8 mouse cellular contexts compared by ENCODE assay signal in the genomic region with DNA sequence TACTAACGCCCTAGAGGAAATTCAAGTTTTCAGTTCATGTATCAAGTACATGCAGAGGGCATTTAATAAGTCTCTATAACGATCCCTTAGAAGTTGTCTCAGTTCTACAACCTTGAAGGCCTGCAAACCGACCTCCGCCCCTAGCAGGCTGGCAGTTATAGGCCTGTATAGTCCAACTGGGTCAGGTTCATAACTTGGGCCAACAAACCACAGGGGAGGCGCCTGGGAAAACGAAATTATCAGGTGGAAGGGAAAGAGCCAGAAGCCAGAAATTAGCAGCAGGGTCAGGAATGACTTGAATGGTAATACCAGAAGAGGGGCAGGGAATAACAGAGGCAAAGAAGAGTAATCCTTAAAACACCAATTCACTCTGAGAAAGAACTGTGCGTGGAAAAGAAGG. TPM values are rescaled to one million over a fixed set of nuclear protein-coding genes. Genes with fewer than 3 reads are reported as not detected.
DNase-seq lines count a peak whose midpoint lies in the region; ATAC-seq and TF ChIP-seq lines count a peak whose summit lies in the region.

No protein-coding gene starts in this region.

- H3K27ac ChIP-seq in CH12.LX (ENCODE audit: insufficient read depth, low read depth): no peak overlapping the region
- H3K27ac ChIP-seq in hindbrain, embryonic 11.5 days (ENCODE audit: low read depth, low read length): no peak overlapping the region
- no peak overlapping the region for H3K27ac ChIP-seq in limb, embryonic 13.5 days
- no peak overlapping the region for H3K27ac ChIP-seq in stomach, embryonic 14.5 days (ENCODE audit: low read length)

- H3K4me1 ChIP-seq in CH12.LX (ENCODE audit: control insufficient read depth in 1 of 2, insufficient read depth in 2 of 2): peaks cover 0 to 33% of the 10 kb centered on the region in 2 experiments; a peak in 2 of 4 replicates
- H3K4me1 ChIP-seq in hindbrain, embryonic 11.5 days (replicated peaks; ENCODE audit: control insufficient read depth, insufficient read depth, low read length): peaks cover 2% of the 10 kb centered on the region; the same call in 1 of the 2 replicates
- peaks cover 22% of the 10 kb centered on the region for H3K4me1 ChIP-seq in limb, embryonic 13.5 days
- H3K4me1 ChIP-seq in stomach, embryonic 14.5 days (ENCODE audit: control insufficient read depth, insufficient read depth, low read length): peaks cover 4% of the 10 kb centered on the region; the same call in 1 of the 2 replicates

- no peak for DNase-seq in CH12.LX (ENCODE audit: extremely low read depth)
- DNase-seq in Muller cell, postnatal 12 days (ENCODE audit: inconsistent ontology term): peak; percentile 8
- DNase-seq in hindbrain, embryonic 11.5 days (ENCODE audit: low spot score): no peak
- no peak for DNase-seq in left cerebral cortex, adult 18-20 months (ENCODE audit: low spot score in 2 of 2)
- DNase-seq in thymus, adult 18-20 months: no peak

- H3K36me3 ChIP-seq in CH12.LX (replicated peaks in 1 of 2; ENCODE audit: control insufficient read depth in 1 of 2, insufficient read depth in 1 of 2, low read length in 1 of 2): peaks cover 14 to 29% of the 10 kb centered on the region in 2 experiments
- H3K36me3 ChIP-seq in hindbrain, embryonic 11.5 days (ENCODE audit: control insufficient read depth, insufficient read depth, low read length): no peaks in the 10 kb centered on the region
- peaks cover 6% of the 10 kb centered on the region for H3K36me3 ChIP-seq in limb, embryonic 13.5 days
- H3K36me3 ChIP-seq in stomach, embryonic 14.5 days (ENCODE audit: control insufficient read depth, insufficient read depth, low read length): peaks cover 7% of the 10 kb centered on the region; the same call in 1 of the 2 replicates

- H3K9ac ChIP-seq in CH12.LX (ENCODE audit: insufficient read depth, low read depth): peak overlapping the region; percentile 70
- peak overlapping the region; percentile 86 for H3K9ac ChIP-seq in hindbrain, embryonic 11.5 days (ENCODE audit: low read depth, low read length)
- H3K9ac ChIP-seq in limb, embryonic 13.5 days: peak overlapping the region; percentile 85
- peak overlapping the region; percentile 63 for H3K9ac ChIP-seq in stomach, embryonic 14.5 days (replicated peaks; ENCODE audit: low read depth, low read length)

- peaks cover 3% of the 10 kb centered on the region for H3K27me3 ChIP-seq in CH12.LX (replicated peaks)
- no peaks in the 10 kb centered on the region for H3K27me3 ChIP-seq in hindbrain, embryonic 11.5 days (ENCODE audit: control insufficient read depth, insufficient read depth, low read length)
- no peaks in the 10 kb centered on the region for H3K27me3 ChIP-seq in limb, embryonic 13.5 days
- no peaks in the 10 kb centered on the region for H3K27me3 ChIP-seq in stomach, embryonic 14.5 days (ENCODE audit: control insufficient read depth, insufficient read depth, low read length)

- peak; percentile 29; the same call in 1 of the 2 replicates for ATAC-seq in erythroblast, adult 5-6 weeks (replicated peaks; ENCODE audit: low FRiP score, poor library complexity, severe bottlenecking)
- no peak for ATAC-seq in hindbrain, embryonic 11.5 days (ENCODE audit: low FRiP score)
- no peak for ATAC-seq in limb, embryonic 13.5 days (ENCODE audit: low FRiP score, low read depth)
- ATAC-seq in stomach, embryonic 14.5 days (ENCODE audit: insufficient number of reproducible peaks, insufficient read depth, low FRiP score, low read depth): no peak

- no peak for TF ChIP-seq EP300 in CH12.LX (IDR thresholded peaks at IDR 0.05; ENCODE audit: low read length)

- in situ Hi-C loops in CH12.LX (cut with MboI; ENCODE audit: low pct_ligation_motif_present, low pct_unique_long_range_greater_than_20kb, low sequenced_read_pairs): no loop called here

- H3K79me2 ChIP-seq in CH12.LX (replicated peaks; ENCODE audit: control insufficient read depth, extremely low read depth, insufficient read depth, poor library complexity, severe bottlenecking): peaks cover 24% of the 10 kb centered on the region

- no peaks in the 10 kb centered on the region for H3K9me3 ChIP-seq in CH12.LX (replicated peaks; ENCODE audit: low read length)
- H3K9me3 ChIP-seq in hindbrain, embryonic 11.5 days (ENCODE audit: control insufficient read depth, low read length): no peaks in the 10 kb centered on the region
- H3K9me3 ChIP-seq in limb, embryonic 13.5 days: no peaks in the 10 kb centered on the region
- H3K9me3 ChIP-seq in stomach, embryonic 14.5 days (ENCODE audit: control insufficient read depth, low read depth, low read length): no peaks in the 10 kb centered on the region

- dilution Hi-C loops in CH12.LX (cut with MboI; ENCODE audit: extremely low pct_ligation_motif_present, extremely low pct_unique_long_range_greater_than_20kb, low sequenced_read_pairs): no loop called here

- peak overlapping the region; percentile 89 to 93 (median 89) for H3K4me3 ChIP-seq in CH12.LX (replicated peaks in 1 of 3; ENCODE audit: low read depth in 2 of 3, low read length in 2 of 3, poor library complexity in 1 of 3)
- peak overlapping the region; percentile 93 for H3K4me3 ChIP-seq in hindbrain, embryonic 11.5 days (ENCODE audit: low read depth, low read length)
- H3K4me3 ChIP-seq in limb, embryonic 13.5 days: peak overlapping the region; percentile 78
- peak overlapping the region; percentile 97 for H3K4me3 ChIP-seq in stomach, embryonic 14.5 days (ENCODE audit: low read depth, low read length)

- WGBS in hindbrain, embryonic 11.5 days: 40% methylated on average over 7 of the region's 7 CpGs
- WGBS in limb, embryonic 13.5 days: 20% methylated on average over 7 of the region's 7 CpGs
- WGBS in stomach, embryonic 14.5 days: 34% methylated on average over 7 of the region's 7 CpGs

- TF ChIP-seq CTCF in CH12.LX (conservative IDR thresholded peaks at IDR 0.05 in 1 of 2, IDR thresholded peaks at IDR 0.05 in 1 of 2; ENCODE audit: low read depth in 2 of 2, low read length in 2 of 2): no peak

- H3K4me2 ChIP-seq in CH12.LX (ENCODE audit: insufficient read depth, low read depth, poor library complexity, severe bottlenecking): peak overlapping the region; percentile 83
- H3K4me2 ChIP-seq in hindbrain, embryonic 11.5 days (replicated peaks; ENCODE audit: low read depth, low read length): peak overlapping the region; percentile 55
- peak overlapping the region; percentile 86 for H3K4me2 ChIP-seq in limb, embryonic 13.5 days (replicated peaks)
- H3K4me2 ChIP-seq in stomach, embryonic 14.5 days (replicated peaks; ENCODE audit: low read depth, low read length): peak overlapping the region; percentile 73

- TF ChIP-seq RAD21 in CH12.LX (IDR thresholded peaks at IDR 0.05; ENCODE audit: low read depth, low read length): no peak

- no peak for TF ChIP-seq POLR2A in CH12.LX (IDR thresholded peaks at IDR 0.05; ENCODE audit: low read depth, low read length)

TF ChIP-seq in CH12.LX, 34 proteins besides CTCF, POLR2A, EP300 and RAD21:
- TF ChIP-seq MXI1 (IDR thresholded peaks at IDR 0.05; ENCODE audit: low read depth, low read length): no peak
- TF ChIP-seq NELFE (IDR thresholded peaks at IDR 0.05; ENCODE audit: low read depth, low read length): no peak
- no peak for TF ChIP-seq TCF12 (IDR thresholded peaks at IDR 0.05; ENCODE audit: low read depth, low read length)
- TF ChIP-seq HCFC1 (IDR thresholded peaks at IDR 0.05; ENCODE audit: low read depth, low read length): no peak

RNA-seq across cellular contexts. Expression of gene Chchd3, which starts 0.8 kb away (rescaled TPM):
- total RNA-seq in CH12.LX (2012; rRNA removed) (116 and 125 TPM in 2 replicates), CH12.LX (2014; rRNA removed) (197 and 221 TPM in 2 replicates)
- 133 and 163 TPM in 2 replicates for polyA plus RNA-seq in CH12.LX (2012; ENCODE audit: insufficient read length, low read depth)
- total RNA-seq in erythroblast, adult 5-6 weeks (2015; ENCODE audit: low replicate concordance): 27.0 and 41.3 TPM in 2 replicates
- 34.2 and 59.4 TPM in 2 replicates for total RNA-seq in erythroblast, adult 5-6 weeks (2017; ENCODE audit: low replicate concordance)
- 141 and 142 TPM in 2 replicates for polyA plus RNA-seq in hindbrain, embryonic 11.5 days (2014; fragmentation: Nextera tagmentation; extraction: Ambion mirVana)
- 103 and 105 TPM in 2 replicates for polyA plus RNA-seq in limb, embryonic 13.5 days (2015; fragmentation: Nextera tagmentation; extraction: Ambion mirVana)
- 96.4 and 106 TPM in 2 replicates for polyA plus RNA-seq in stomach, embryonic 14.5 days (2014; fragmentation: Nextera tagmentation; extraction: Ambion mirVana)
- total RNA-seq in left cerebral cortex, adult 18-20 months (2021): 10 to 100 TPM; 80.9 to 92.8 TPM
